Mouse (Mus musculus) lung, postnatal 0 days (tissue): Measurements from ENCODE around the gene Mphosph9.

ENCODE experiments used
- CTCF ChIP-seq: IDR thresholded peaks from 2 replicates; pipeline ENCODE4 v1.5.1; 2016; ENCODE audit warnings: antibody characterized with exemption, mild to moderate bottlenecking
- EP300 ChIP-seq: IDR thresholded peaks from 2 replicates; pipeline ENCODE4 v1.6.1; 2016; ENCODE audit warnings: antibody characterized with exemption, mild to moderate bottlenecking, control low read depth

DNA sequence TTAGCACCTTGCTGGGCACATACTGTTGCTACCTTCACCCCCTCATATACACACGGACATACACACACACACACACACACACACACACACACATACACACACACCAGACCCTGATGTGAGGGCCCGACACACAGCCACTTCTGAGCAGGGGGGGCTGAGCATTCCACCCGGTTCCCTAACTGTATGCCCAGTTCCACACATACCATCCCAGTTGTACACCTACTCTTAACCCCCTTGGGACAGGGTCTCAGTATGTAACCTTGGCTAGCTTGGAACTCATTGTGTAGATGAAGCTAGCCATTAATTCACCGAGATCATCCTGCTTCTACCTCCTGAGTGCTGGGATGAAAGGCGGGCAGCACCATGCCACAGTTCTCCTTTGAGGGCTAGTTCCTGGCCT, 107.2 kb downstream of the Mphosph9 start:
- no peak for TF ChIP-seq CTCF
- TF ChIP-seq EP300, result no peak
